Mouse (Mus musculus) erythroblast, embryonic 14.5 days (primary cell): ENCODE results near the gene Ccl27a.

Experiments
- GATA1 ChIP-seq: IDR thresholded peaks from 2 replicates; pipeline ENCODE4 v1.6.1; 2012; ENCODE audit warnings: low read length, inconsistent platforms, mixed read lengths
- TAL1 ChIP-seq: IDR thresholded peaks from 3 replicates; pipeline ENCODE4 v1.6.1; 2012; ENCODE audit warnings: low read length, inconsistent platforms, mixed read lengths

- TF ChIP-seq GATA1 = no peak
- no peak for TF ChIP-seq TAL1
These were observed 29.9 kb downstream of the Ccl27a start for GRCm38 (mm10) chr4:41744131-41744530.
